Mouse (Mus musculus) layer of hippocampus, postnatal 25 days (tissue): Measurements from ENCODE around the gene Hist1h3d. TPM values are rescaled to one million over a fixed set of nuclear protein-coding genes. Genes with fewer than 3 reads are reported as not detected.

Source experiments
- DNase-seq, 2 experiments: peaks; one replicate each; pipeline ENCODE4 v3.0.0; 2022; ENCODE audit warnings: mixed read lengths in 2 of 2, low spot score in 1 of 2; ENCODE audit errors: extremely low spot score in 1 of 2
- microRNA-seq, 2 experiments: library from miRNA; unstranded; fragments of <30 nt; microRNA quantifications; one replicate each; pipeline ENCODE4 v1.2.0; 2021
- total RNA-seq, 2 experiments: library from RNA; stranded (reverse); gene quantifications; 2 replicates each; pipeline ENCODE4 v1.2.3; 2021

Gene Hist1h3d
- total RNA-seq, 2 experiments from 2014 or later = 10.0 to 14.4 TPM

- DNase-seq = no peak
Observed at GRCm38 (mm10) chr13:23620056-23620732, 44.6 kb downstream of the Hist1h3d start.

GRCm38 (mm10) chr13:23620733-23621531, 45.4 kb downstream of the Hist1h3d start, which contains the start of gene Hist1h2be:
Gene Hist1h2be (minus strand): TSS chr13:23621124.
- DNase-seq = peak; percentile 61 to 69

- DNase-seq = peak; percentile 25 to 36
Observed at GRCm38 (mm10) chr13:23621532-23622174, 46.1 kb downstream of the Hist1h3d start.

- DNase-seq = peak; percentile 86
Observed at GRCm38 (mm10) chr13:23622175-23622671, 46.7 kb downstream of the Hist1h3d start, which contains the start of gene Hist1h1e. Gene Hist1h1e (minus strand): TSS chr13:23622558.

- no peak for DNase-seq
Observed at GRCm38 (mm10) chr13:23622861-23623450, 47.4 kb downstream of the Hist1h3d start.

Small RNA genes within 50 kb of the gene (microRNA-seq; reads per million reads assigned to microRNA genes)
- gene Gm44297 = 0 reads per million in 2 experiments
- 0 reads per million in 2 experiments for gene Gm44359
- 0 reads per million in 2 experiments for gene Gm44394

Other genes starting within 250 kb of the Hist1h3d start
- 10 to 100 TPM; 34.3 to 40.0 TPM for gene Zfp322a, start 206.6 kb upstream of the Hist1h3d start, total RNA-seq
- gene Abt1, start 151.9 kb upstream of the Hist1h3d start, total RNA-seq = 1 to 10 TPM; 8.5 to 8.9 TPM
- gene Btn1a1, start 109.9 kb upstream of the Hist1h3d start, total RNA-seq = not detected
- under 1 TPM; 0.59 to 0.66 TPM for gene Btn2a2, start 86.9 kb upstream of the Hist1h3d start, total RNA-seq
- 100 to 1,000 TPM; 289 to 367 TPM for gene Hist1h4h, start 44.7 kb upstream of the Hist1h3d start, total RNA-seq
- gene Hist1h2af, start 41.9 kb upstream of the Hist1h3d start, total RNA-seq = 10 to 100 TPM in 1 of 2 experiments, 1 to 10 TPM in 1; 7.8 to 12.2 TPM
- 1 to 10 TPM; 3.6 to 5.7 TPM for gene Hist1h3g, start 40.3 kb upstream of the Hist1h3d start, total RNA-seq
- 1 to 10 TPM in 1 of 2 experiments, under 1 TPM in 1; 0.94 to 1.1 TPM for gene Hist1h2bh, start 32.4 kb upstream of the Hist1h3d start, total RNA-seq
- gene Hist1h3f, start 31.7 kb upstream of the Hist1h3d start, total RNA-seq = 10 to 100 TPM; 15.7 to 16.5 TPM
- 100 to 1,000 TPM; 127 to 164 TPM for gene Hist1h4f, start 24.1 kb upstream of the Hist1h3d start, total RNA-seq
- 1 to 10 TPM; 4.7 to 4.8 TPM for gene Hist1h1d, start 22.5 kb upstream of the Hist1h3d start, total RNA-seq
- 10 to 100 TPM; 47.8 to 50.0 TPM for gene Hist1h3e, start 13.4 kb upstream of the Hist1h3d start, total RNA-seq
- gene Hist1h2ae, start 4.5 kb upstream of the Hist1h3d start, total RNA-seq = 1 to 10 TPM; 4.6 to 7.9 TPM
- 10 to 100 TPM; 79.1 to 83.5 TPM for gene Hist1h2bg, start 4.4 kb upstream of the Hist1h3d start, total RNA-seq
- gene Hist1h2bf, start 1.6 kb upstream of the Hist1h3d start, total RNA-seq = 10 to 100 TPM; 26.4 to 30.6 TPM
- gene Hist1h2ad, start 1.4 kb upstream of the Hist1h3d start, total RNA-seq = 10 to 100 TPM in 1 of 2 experiments, 1 to 10 TPM in 1; 7.1 to 11.6 TPM
- gene Hist1h4d, start 5.8 kb downstream of the Hist1h3d start, total RNA-seq = 100 to 1,000 TPM; 129 to 153 TPM
- gene Hist1h2be, start 45.4 kb downstream of the Hist1h3d start, total RNA-seq = 1 to 10 TPM; 7.1 to 8.3 TPM
- gene Hist1h1e, start 46.8 kb downstream of the Hist1h3d start, total RNA-seq = 10 to 100 TPM; 45.8 to 59.4 TPM
- gene Hist1h2ac, start 108.2 kb downstream of the Hist1h3d start, total RNA-seq = 1 to 10 TPM; 3.1 to 3.3 TPM
- gene Hist1h2bc, start 108.4 kb downstream of the Hist1h3d start, total RNA-seq = 10 to 100 TPM; 50.7 to 51.1 TPM
- not detected for gene Hist1h1t, start 120.1 kb downstream of the Hist1h3d start, total RNA-seq
- 100 to 1,000 TPM in 1 of 2 experiments, 10 to 100 TPM in 1; 92.2 to 102 TPM for gene Hist1h4c, start 122.7 kb downstream of the Hist1h3d start, total RNA-seq
- gene Hfe, start 135.1 kb downstream of the Hist1h3d start, total RNA-seq = 1 to 10 TPM; 3.5 to 3.6 TPM
- 10 to 100 TPM; 53.2 to 69.4 TPM for gene Hist1h1c, start 163.0 kb downstream of the Hist1h3d start, total RNA-seq
- 1 to 10 TPM; 4.6 to 6.0 TPM for gene Hist1h3c, start 169.8 kb downstream of the Hist1h3d start, total RNA-seq
- 10 to 100 TPM; 20.1 to 33.5 TPM for gene Hist1h2bb, start 171.0 kb downstream of the Hist1h3d start, total RNA-seq
- gene Hist1h2ab, start 175.4 kb downstream of the Hist1h3d start, total RNA-seq = 10 to 100 TPM; 24.8 to 42.0 TPM
- 10 to 100 TPM; 12.3 to 22.8 TPM for gene Hist1h3b, start 176.5 kb downstream of the Hist1h3d start, total RNA-seq
- gene Hist1h4b, start 181.2 kb downstream of the Hist1h3d start, total RNA-seq = 10 to 100 TPM; 71.8 to 80.9 TPM
- gene Hist1h4a, start 185.5 kb downstream of the Hist1h3d start, total RNA-seq = 10 to 100 TPM; 42.9 to 58.9 TPM
- 10 to 100 TPM; 30.8 to 53.8 TPM for gene Hist1h3a, start 186.6 kb downstream of the Hist1h3d start, total RNA-seq
- gene Hist1h1a, start 187.9 kb downstream of the Hist1h3d start, total RNA-seq = 10 to 100 TPM; 15.6 to 24.5 TPM
- not detected for gene Trim38, start 194.2 kb downstream of the Hist1h3d start, total RNA-seq
- gene Slc17a2, start 231.2 kb downstream of the Hist1h3d start, total RNA-seq = under 1 TPM in 1 of 2 experiments, not detected in 1; 0.12 TPM